Mouse (Mus musculus) liver, embryonic 16.5 days (tissue): ENCODE results near the gene Cep89. TPM values are rescaled to one million over a fixed set of nuclear protein-coding genes. Genes with fewer than 3 reads are reported as not detected.
A peak's percentile ranks its signal among the peaks of the same experiment; 100 is the strongest.

Source experiments
- ATAC-seq: fragments of 200-750 bp; cut with Nextera tagmentation; 2 replicates; pipeline ENCODE4 v1.8.0; 2017; ENCODE audit warnings: low read depth, mild to moderate bottlenecking, moderate number of reproducible peaks, moderate library complexity
- H3K27ac ChIP-seq: fragments of 300-500 bp; sonication (generic); 2 replicates; pipeline ENCODE4 v1.5.1; 2014; ENCODE audit warnings: mild to moderate bottlenecking, low read length
- H3K27me3 ChIP-seq: fragments of 300-500 bp; sonication (generic); 2 replicates; pipeline ENCODE4 v1.6.1; 2014; ENCODE audit warnings: low read depth, low read length, mixed read lengths; ENCODE audit not compliant: control insufficient read depth, insufficient read depth
- H3K36me3 ChIP-seq: fragments of 300-500 bp; sonication (generic); 2 replicates; pipeline ENCODE4 v1.6.1; 2014; ENCODE audit warnings: mild to moderate bottlenecking; ENCODE audit not compliant: control insufficient read depth, insufficient read depth
- H3K4me1 ChIP-seq: fragments of 300-500 bp; sonication (generic); 2 replicates; pipeline ENCODE4 v1.6.1; 2014; ENCODE audit warnings: low read depth, low read length, mixed read lengths; ENCODE audit not compliant: control insufficient read depth
- H3K4me2 ChIP-seq: fragments of 300-500 bp; sonication (generic); 2 replicates; pipeline ENCODE4 v1.6.1; 2014; ENCODE audit warnings: low read depth, low read length, mixed read lengths
- H3K4me3 ChIP-seq: fragments of 300-500 bp; sonication (generic); 2 replicates; pipeline ENCODE4 v1.5.1; 2014; ENCODE audit warnings: low read depth, mild to moderate bottlenecking, low read length
- H3K9ac ChIP-seq: fragments of 300-500 bp; sonication (generic); 2 replicates; pipeline ENCODE4 v1.6.1; 2014; ENCODE audit warnings: low read depth, low read length
- H3K9me3 ChIP-seq: fragments of 300-500 bp; sonication (generic); replicated peaks from 2 replicates; pipeline ENCODE4 v1.6.1; 2016; ENCODE audit warnings: low read length; ENCODE audit not compliant: control insufficient read depth
- WGBS: fragments of 180-500 bp; shearing (Covaris S2); extraction: QIAGEN DNeasy Blood & Tissue Kit; methylation state at CpG from one replicate; pipeline ENCODE4 v1.1.7; 2014; ENCODE audit not compliant: insufficient replicate concordance; 5-methylcytosine and 5-hydroxymethylcytosine counted together
- polyA plus RNA-seq: library from polyadenylated mRNA; unstranded; fragments of >200 nt; fragmentation: Nextera tagmentation; extraction: Ambion mirVana; gene quantifications from 2 replicates; pipeline ENCODE4 v1.2.1, GENCODE M21; 2015

Gene Cep89
- 17.7 and 18.6 TPM in 2 replicates for polyA plus RNA-seq

- Histone ChIP-seq H3K27ac (peak within 1 kb of the TSS; percentile 71), H3K9me3 (no peaks in the 10 kb centered on the region), H3K4me3 (peak within 1 kb of the TSS; percentile 86), H3K4me2 (peak within 1 kb of the TSS; percentile 79), H3K4me1 (peaks cover 22% of the 10 kb centered on the region), H3K36me3 (peaks cover 17% of the 10 kb centered on the region), H3K27me3 (no peaks in the 10 kb centered on the region), H3K9ac (peak within 1 kb of the TSS; percentile 79)
- ATAC-seq = peak; percentile 95
- under 1% methylated on average over 28 of the region's 28 CpGs for WGBS
Measured at GRCm38 (mm10) chr7:35396542-35397168, at the start of gene Cep89, which contains the start of gene Faap24. Gene Cep89, plus strand, starts transcription at chr7:35397035. Gene Faap24, minus strand, starts transcription at chr7:35396836.

GRCm38 (mm10) chr7:35347918-35348700 is 48.7 kb upstream of the Cep89 start:
- Histone ChIP-seq H3K27ac (no peak overlapping the region), H3K36me3 (no peaks in the 10 kb centered on the region), H3K4me3 (no peak overlapping the region), H3K4me2 (no peak overlapping the region), H3K27me3 (no peaks in the 10 kb centered on the region), H3K9ac (no peak overlapping the region), H3K9me3 (no peaks in the 10 kb centered on the region), H3K4me1 (peaks cover 6% of the 10 kb centered on the region; the same call in 1 of the 2 replicates)
- ATAC-seq = no peak
- 36% methylated on average over 18 of the region's 18 CpGs for WGBS

GRCm38 (mm10) chr7:35349022-35349421 is 47.8 kb upstream of the Cep89 start:
- Histone ChIP-seq H3K4me2 (no peak overlapping the region), H3K27ac (no peak overlapping the region)

GRCm38 (mm10) chr7:35349886-35350684 is 46.8 kb upstream of the Cep89 start:
- no peak overlapping the region for H3K4me2 ChIP-seq
- no peaks in the 10 kb centered on the region for H3K9me3 ChIP-seq
- H3K27me3 ChIP-seq = no peaks in the 10 kb centered on the region
- WGBS = 55% methylated on average over 8 of the region's 8 CpGs
- H3K9ac ChIP-seq = no peak overlapping the region
- no peak overlapping the region for H3K4me3 ChIP-seq
- no peaks in the 10 kb centered on the region for H3K36me3 ChIP-seq
- H3K4me1 ChIP-seq = peaks cover 6% of the 10 kb centered on the region; the same call in 1 of the 2 replicates
- ATAC-seq = peak; percentile 85
- peak overlapping the region; percentile 82 for H3K27ac ChIP-seq

More at GRCm38 (mm10) chr7:35349022-35349421, 47.8 kb upstream of the Cep89 start:
- Histone ChIP-seq H3K36me3 (no peaks in the 10 kb centered on the region), H3K4me1 (peaks cover 6% of the 10 kb centered on the region; the same call in 1 of the 2 replicates), H3K27me3 (no peaks in the 10 kb centered on the region), H3K9me3 (no peaks in the 10 kb centered on the region), H3K4me3 (no peak overlapping the region), H3K9ac (no peak overlapping the region)
- WGBS = 59% methylated on average over 4 of the region's 4 CpGs
- no peak for ATAC-seq

- H3K4me2 ChIP-seq = no peak overlapping the region
- no peaks in the 10 kb centered on the region for H3K36me3 ChIP-seq
- no peaks in the 10 kb centered on the region for H3K27me3 ChIP-seq
- H3K4me1 ChIP-seq = peaks cover 6% of the 10 kb centered on the region; the same call in 1 of the 2 replicates
- H3K9ac ChIP-seq = no peak overlapping the region
- 59% methylated on average over 3 of the region's 3 CpGs for WGBS
- H3K4me3 ChIP-seq = no peak overlapping the region
- H3K9me3 ChIP-seq = no peaks in the 10 kb centered on the region
- no peak for ATAC-seq
- no peak overlapping the region for H3K27ac ChIP-seq
Measured at GRCm38 (mm10) chr7:35351155-35351554, 45.7 kb upstream of the Cep89 start.

GRCm38 (mm10) chr7:35353306-35353705 is 43.5 kb upstream of the Cep89 start:
- Histone ChIP-seq H3K27ac (no peak overlapping the region), H3K9ac (no peak overlapping the region), H3K4me2 (no peak overlapping the region), H3K36me3 (no peaks in the 10 kb centered on the region), H3K9me3 (no peaks in the 10 kb centered on the region), H3K4me3 (no peak overlapping the region), H3K4me1 (no peaks in the 10 kb centered on the region; the same call in 1 of the 2 replicates), H3K27me3 (no peaks in the 10 kb centered on the region)
- 83% methylated on average over 15 of the region's 15 CpGs for WGBS
- no peak for ATAC-seq

GRCm38 (mm10) chr7:35355303-35355872 is 41.4 kb upstream of the Cep89 start:
- no peaks in the 10 kb centered on the region for H3K9me3 ChIP-seq
- H3K4me3 ChIP-seq = no peak overlapping the region
- WGBS = 37% methylated on average over 5 of the region's 5 CpGs
- no peaks in the 10 kb centered on the region; the same call in 1 of the 2 replicates for H3K4me1 ChIP-seq
- H3K4me2 ChIP-seq = no peak overlapping the region
- no peaks in the 10 kb centered on the region for H3K36me3 ChIP-seq
- H3K27ac ChIP-seq = no peak overlapping the region
- no peaks in the 10 kb centered on the region for H3K27me3 ChIP-seq
- no peak overlapping the region for H3K9ac ChIP-seq
- peak; percentile 53 for ATAC-seq

GRCm38 (mm10) chr7:35357621-35358020 is 39.2 kb upstream of the Cep89 start:
- Histone ChIP-seq H3K27me3 (no peaks in the 10 kb centered on the region), H3K27ac (no peak overlapping the region), H3K4me3 (no peak overlapping the region), H3K4me1 (no peaks in the 10 kb centered on the region; the same call in 1 of the 2 replicates), H3K36me3 (no peaks in the 10 kb centered on the region), H3K9ac (no peak overlapping the region), H3K4me2 (no peak overlapping the region), H3K9me3 (no peaks in the 10 kb centered on the region)
- ATAC-seq = no peak
- 72% methylated on average over 12 of the region's 12 CpGs for WGBS
